In the genomic region with DNA sequence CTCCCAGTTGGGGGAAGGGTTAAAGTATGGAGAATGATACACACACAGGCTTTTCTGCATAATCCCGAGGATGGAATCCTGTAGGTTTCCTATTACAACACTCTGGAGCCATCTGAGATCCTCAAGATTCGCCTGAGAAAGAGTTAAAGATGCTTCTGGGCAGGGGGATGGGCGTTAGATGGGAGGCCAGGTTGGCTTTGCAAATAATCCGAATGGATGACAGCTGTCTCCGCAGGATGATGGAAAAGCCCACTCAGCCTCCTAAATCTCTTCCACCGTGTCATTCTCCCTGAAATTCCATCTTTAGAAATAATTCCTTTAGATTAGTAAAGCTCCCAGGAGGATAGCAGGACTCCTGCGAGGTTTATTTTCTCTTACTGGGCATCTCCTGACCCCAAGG, we compare ENCODE assay signal across 8 mouse cellular contexts. TPM values are rescaled to one million over a fixed set of nuclear protein-coding genes. Genes with fewer than 3 reads are reported as not detected.
DNase-seq lines count a peak whose midpoint lies in the region; ATAC-seq lines count a peak whose summit lies in the region.

No protein-coding gene starts in this region.

- H3K27me3 ChIP-seq in kidney, embryonic 14.5 days (ENCODE audit: control insufficient read depth, insufficient read depth, low read length): peaks cover 5% of the 10 kb centered on the region; the same call in 1 of the 2 replicates
- H3K27me3 ChIP-seq in intestine, embryonic 16.5 days (replicated peaks; ENCODE audit: control insufficient read depth, insufficient read depth, low read length): no peaks in the 10 kb centered on the region
- no peaks in the 10 kb centered on the region for H3K27me3 ChIP-seq in neural tube, embryonic 14.5 days (ENCODE audit: control insufficient read depth, insufficient read depth, low read length)

- H3K4me1 ChIP-seq in kidney, embryonic 14.5 days (ENCODE audit: control insufficient read depth, insufficient read depth, low read length): peaks cover 11% of the 10 kb centered on the region
- H3K4me1 ChIP-seq in intestine, embryonic 16.5 days (ENCODE audit: control insufficient read depth, insufficient read depth, low read length): peaks cover 17% of the 10 kb centered on the region; the same call in 1 of the 2 replicates
- peaks cover 8% of the 10 kb centered on the region; the same call in 1 of the 2 replicates for H3K4me1 ChIP-seq in neural tube, embryonic 14.5 days (ENCODE audit: control insufficient read depth, insufficient read depth, low read length)

- DNase-seq in kidney, adult 11 months: no peak
- peak; percentile 6 for DNase-seq in embryo, embryonic 9.5 days (ENCODE audit: extremely low spot score)
- DNase-seq in adrenal gland, adult 2 months: no peak
- DNase-seq in adrenal gland, adult (ENCODE audit: inconsistent age in 2 of 2, low spot score in 1 of 2): no peak

- H3K4me2 ChIP-seq in kidney, embryonic 14.5 days (replicated peaks; ENCODE audit: low read depth, low read length): peak overlapping the region; percentile 99
- H3K4me2 ChIP-seq in intestine, embryonic 16.5 days (ENCODE audit: low read depth, low read length): peak overlapping the region; percentile 86
- H3K4me2 ChIP-seq in neural tube, embryonic 14.5 days (ENCODE audit: low read depth, low read length): peak overlapping the region; percentile 91

- peak overlapping the region; percentile 64; the same call in 1 of the 2 replicates for H3K4me3 ChIP-seq in kidney, embryonic 14.5 days (ENCODE audit: low read length)
- peak overlapping the region; percentile 77 for H3K4me3 ChIP-seq in intestine, embryonic 16.5 days (ENCODE audit: low read length)
- H3K4me3 ChIP-seq in neural tube, embryonic 14.5 days (ENCODE audit: low read depth, low read length): peak overlapping the region; percentile 57

- H3K27ac ChIP-seq in kidney, embryonic 14.5 days (ENCODE audit: low read depth, low read length): no peak overlapping the region
- no peak overlapping the region; the same call in 1 of the 2 replicates for H3K27ac ChIP-seq in intestine, embryonic 16.5 days (ENCODE audit: low read length)
- H3K27ac ChIP-seq in neural tube, embryonic 14.5 days (ENCODE audit: low read depth, low read length): no peak overlapping the region

- no peak overlapping the region; the same call in 1 of the 2 replicates for H3K9ac ChIP-seq in kidney, embryonic 14.5 days (ENCODE audit: low read depth, low read length)
- H3K9ac ChIP-seq in intestine, embryonic 16.5 days (ENCODE audit: low read depth, low read length): peak overlapping the region; percentile 84
- no peak overlapping the region for H3K9ac ChIP-seq in neural tube, embryonic 14.5 days (replicated peaks; ENCODE audit: low read depth, low read length)

- WGBS in kidney, embryonic 14.5 days: 10% methylated on average over 7 of the region's 7 CpGs
- 12% methylated on average over 7 of the region's 7 CpGs for whole genome bisulfite sequencing in intestine, embryonic 16.5 days
- WGBS in neural tube, embryonic 14.5 days: 14% methylated on average over 7 of the region's 7 CpGs

- no peak for ATAC-seq in kidney, embryonic 14.5 days (ENCODE audit: low FRiP score, low TSS enrichment)
- ATAC-seq in intestine, embryonic 16.5 days: no peak
- no peak for ATAC-seq in neural tube, embryonic 14.5 days (ENCODE audit: low read depth)
- ATAC-seq in megakaryocyte-erythroid progenitor cell, adult 5-6 weeks (replicated peaks; ENCODE audit: low FRiP score, low TSS enrichment, poor library complexity, severe bottlenecking): no peak

- no peaks in the 10 kb centered on the region for H3K9me3 ChIP-seq in kidney, embryonic 14.5 days (ENCODE audit: control insufficient read depth, low read length)
- no peaks in the 10 kb centered on the region for H3K9me3 ChIP-seq in intestine, embryonic 16.5 days (ENCODE audit: control insufficient read depth, low read length)
- no peaks in the 10 kb centered on the region for H3K9me3 ChIP-seq in neural tube, embryonic 14.5 days (ENCODE audit: control insufficient read depth, low read length)

- no peaks in the 10 kb centered on the region for H3K36me3 ChIP-seq in kidney, embryonic 14.5 days (ENCODE audit: control insufficient read depth, insufficient read depth, low read length)
- H3K36me3 ChIP-seq in intestine, embryonic 16.5 days (ENCODE audit: control insufficient read depth, insufficient read depth, low read length): no peaks in the 10 kb centered on the region
- no peaks in the 10 kb centered on the region for H3K36me3 ChIP-seq in neural tube, embryonic 14.5 days (ENCODE audit: control insufficient read depth, insufficient read depth, low read length)

RNA-seq across cellular contexts. Expression of gene Stom, which starts 1.2 kb away (rescaled TPM):
- 10.8 and 18.8 TPM in 2 replicates for polyA plus RNA-seq in kidney, embryonic 14.5 days (2014; fragmentation: Nextera tagmentation; extraction: Ambion mirVana)
- 64.7 and 66.0 TPM in 2 replicates for polyA plus RNA-seq in intestine, embryonic 16.5 days (2015; fragmentation: Nextera tagmentation; extraction: Ambion mirVana)
- 14.2 and 20.8 TPM in 2 replicates for polyA plus RNA-seq in neural tube, embryonic 14.5 days (2014; fragmentation: Nextera tagmentation; extraction: Ambion mirVana)
- 10 to 100 TPM; 50.4 to 54.6 TPM for total RNA-seq in adrenal gland, adult 2 months (2021)
- polyA plus RNA-seq in adrenal gland, adult 2 months (2012; rRNA removed): 14.1 and 15.0 TPM in 2 replicates
- 142 and 145 TPM in 2 replicates for total RNA-seq in megakaryocyte-erythroid progenitor cell, adult 5-6 weeks (2014; fragmentation: Nextera tagmentation)
- total RNA-seq in megakaryocyte-erythroid progenitor cell, adult 5-6 weeks (2017): 155 and 216 TPM in 2 replicates

RNA-seq across cellular contexts. Expression of gene 4930568D16Rik, which starts 31.9 kb away (rescaled TPM):
- not detected in 2 replicates for polyA plus RNA-seq in kidney, embryonic 14.5 days (2014; fragmentation: Nextera tagmentation; extraction: Ambion mirVana)
- not detected in 2 replicates for polyA plus RNA-seq in intestine, embryonic 16.5 days (2015; fragmentation: Nextera tagmentation; extraction: Ambion mirVana)
- not detected in 2 replicates for polyA plus RNA-seq in neural tube, embryonic 14.5 days (2014; fragmentation: Nextera tagmentation; extraction: Ambion mirVana)
- total RNA-seq in adrenal gland, adult 2 months (2021): not detected
- polyA plus RNA-seq in adrenal gland, adult 2 months (2012; rRNA removed): not detected in 2 replicates
- total RNA-seq in megakaryocyte-erythroid progenitor cell, adult 5-6 weeks (2014; fragmentation: Nextera tagmentation): not detected in 2 replicates
- not detected in 2 replicates for total RNA-seq in megakaryocyte-erythroid progenitor cell, adult 5-6 weeks (2017)
